Mouse (Mus musculus) megakaryocyte, embryonic 14.5 days (primary cell): ENCODE results near the gene Auts2. TPM values are rescaled to one million over a fixed set of nuclear protein-coding genes. Genes with fewer than 3 reads are reported as not detected.
A peak's percentile ranks its signal among the peaks of the same experiment; 100 is the strongest.

Experiments
- H3K27me3 ChIP-seq: replicated peaks from 2 replicates; pipeline ENCODE3; 2012; ENCODE audit warnings: inconsistent platforms
- H3K36me3 ChIP-seq: replicated peaks from 2 replicates; pipeline ENCODE3; 2012; ENCODE audit warnings: low read length, inconsistent platforms, mixed read lengths
- H3K4me1 ChIP-seq: 2 replicates; pipeline ENCODE4 v1.6.1; 2012; ENCODE audit warnings: inconsistent platforms
- H3K4me3 ChIP-seq: replicated peaks from 2 replicates; pipeline ENCODE3; 2012; ENCODE audit warnings: moderate library complexity, mild to moderate bottlenecking, inconsistent platforms
- H3K9me3 ChIP-seq: 2 replicates; pipeline ENCODE4 v1.6.1; 2012; ENCODE audit warnings: inconsistent platforms
- FLI1 ChIP-seq: IDR thresholded peaks from 2 replicates; pipeline ENCODE4 v1.6.1; 2012; ENCODE audit warnings: low read length, inconsistent platforms, mixed read lengths
- GATA1 ChIP-seq: IDR thresholded peaks from 3 replicates; pipeline ENCODE4 v1.6.1; 2012; ENCODE audit warnings: mixed read lengths, low read length, inconsistent platforms, borderline replicate concordance
- polyA plus RNA-seq: library from polyadenylated mRNA; stranded (reverse); fragments of >175 nt; gene quantifications from 2 replicates; pipeline ENCODE4 v1.2.3, GENCODE M21; 2012; ENCODE audit warnings: low replicate concordance; ENCODE audit not compliant: insufficient read depth

Gene Auts2
- polyA plus RNA-seq, 1 experiment: 4.0 TPM

DNA sequence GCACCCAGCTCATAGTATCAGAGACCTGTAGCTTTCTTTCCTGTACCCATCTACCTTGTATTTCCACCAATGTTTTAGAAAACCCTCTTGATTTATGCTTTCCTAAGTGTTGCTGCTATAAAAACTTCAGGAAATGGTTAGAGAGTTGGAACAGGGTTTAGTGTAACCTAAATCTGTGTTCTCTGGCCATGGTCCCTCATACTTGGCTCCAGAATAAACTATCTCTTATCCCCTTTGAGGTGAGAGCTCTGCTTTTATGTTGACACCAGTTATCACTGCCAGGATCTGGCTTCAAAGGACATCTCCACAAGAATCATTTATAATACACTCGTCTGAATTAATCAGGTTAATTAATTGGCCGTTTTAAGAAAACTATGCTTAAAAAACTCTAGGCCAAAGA, 714.5 kb downstream of the Auts2 start:
- TF ChIP-seq FLI1 (no peak), GATA1 (no peak)
- Histone ChIP-seq H3K4me1 (peaks cover 26% of the 10 kb centered on the region), H3K9me3 (peaks cover 13% of the 10 kb centered on the region; the same call in 1 of the 2 replicates), H3K36me3 (no peaks in the 10 kb centered on the region), H3K27me3 (peaks cover 12% of the 10 kb centered on the region), H3K4me3 (no peak overlapping the region)

DNA sequence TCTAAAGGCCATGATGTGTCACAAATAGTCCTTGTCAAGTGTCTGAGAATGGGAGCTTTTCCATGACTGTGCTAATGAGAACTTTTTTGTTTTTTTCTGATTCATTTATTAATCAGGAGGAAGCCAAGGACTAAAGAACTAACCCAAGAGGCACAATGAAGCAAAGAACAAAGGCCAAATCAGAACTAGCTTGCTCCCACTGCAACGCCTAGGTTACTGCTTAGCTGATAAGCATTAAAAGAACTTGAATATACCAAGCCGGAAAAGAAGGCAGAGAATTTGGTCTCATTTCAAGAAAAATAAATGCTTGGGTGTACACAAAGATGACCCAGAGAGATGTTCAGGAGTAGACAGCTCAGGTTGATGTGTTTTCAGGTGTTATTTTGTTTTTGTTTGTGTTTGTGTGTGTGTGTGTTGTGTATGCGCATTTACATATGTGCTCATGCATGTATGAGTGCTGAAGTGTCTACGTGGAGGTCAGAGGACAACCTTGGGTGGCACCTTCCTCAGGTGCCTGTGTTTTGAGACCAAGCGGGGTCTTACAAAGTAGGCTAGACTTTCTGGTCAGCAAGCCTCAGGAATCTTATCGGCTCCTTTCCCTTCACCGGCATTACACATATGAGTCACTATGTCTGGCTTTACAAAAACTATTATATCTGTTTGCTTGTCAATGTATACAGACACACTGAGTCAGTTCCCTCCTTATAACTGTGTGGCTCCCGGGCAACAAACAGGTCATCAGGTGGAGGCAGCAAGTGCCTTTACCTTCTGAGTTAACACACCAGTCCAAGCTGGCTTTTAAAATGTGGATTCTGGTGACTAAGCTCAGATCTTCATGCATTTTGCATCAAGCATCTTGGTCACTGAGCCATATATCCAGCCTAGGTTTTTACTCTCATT, 716.5 kb downstream of the Auts2 start:
- peaks cover 10% of the 10 kb centered on the region for H3K27me3 ChIP-seq
- no peaks in the 10 kb centered on the region for H3K36me3 ChIP-seq
- TF ChIP-seq GATA1 (no peak), FLI1 (no peak)
- H3K4me1 ChIP-seq: peaks cover 20% of the 10 kb centered on the region
- no peak overlapping the region for H3K4me3 ChIP-seq
- no peaks in the 10 kb centered on the region for H3K9me3 ChIP-seq

DNA sequence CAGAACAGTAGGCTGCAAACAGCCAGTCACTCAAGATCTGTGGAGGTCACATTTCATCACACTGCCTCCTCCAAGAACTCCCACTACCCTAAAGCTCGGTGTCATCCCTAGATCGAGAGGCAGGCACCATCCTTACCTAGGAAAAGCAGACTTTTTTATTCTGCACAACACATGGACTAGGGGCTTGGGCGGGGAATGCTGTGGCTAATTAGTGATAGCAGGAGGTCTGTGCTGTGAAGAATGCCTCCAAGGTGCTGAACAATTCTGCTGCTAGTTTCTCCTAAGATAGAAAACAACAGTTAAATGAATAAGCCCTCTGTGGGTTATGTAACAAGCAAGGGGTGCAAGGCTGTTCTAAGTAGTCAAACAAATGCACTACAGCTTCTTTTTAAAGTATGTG, 717.7 kb downstream of the Auts2 start:
- no peak for TF ChIP-seq FLI1
- no peak for TF ChIP-seq GATA1
- H3K4me1 ChIP-seq: peaks cover 20% of the 10 kb centered on the region
- H3K9me3 ChIP-seq: no peaks in the 10 kb centered on the region
- no peak overlapping the region for H3K4me3 ChIP-seq
- H3K36me3 ChIP-seq: no peaks in the 10 kb centered on the region
- H3K27me3 ChIP-seq: peaks cover 10% of the 10 kb centered on the region

DNA sequence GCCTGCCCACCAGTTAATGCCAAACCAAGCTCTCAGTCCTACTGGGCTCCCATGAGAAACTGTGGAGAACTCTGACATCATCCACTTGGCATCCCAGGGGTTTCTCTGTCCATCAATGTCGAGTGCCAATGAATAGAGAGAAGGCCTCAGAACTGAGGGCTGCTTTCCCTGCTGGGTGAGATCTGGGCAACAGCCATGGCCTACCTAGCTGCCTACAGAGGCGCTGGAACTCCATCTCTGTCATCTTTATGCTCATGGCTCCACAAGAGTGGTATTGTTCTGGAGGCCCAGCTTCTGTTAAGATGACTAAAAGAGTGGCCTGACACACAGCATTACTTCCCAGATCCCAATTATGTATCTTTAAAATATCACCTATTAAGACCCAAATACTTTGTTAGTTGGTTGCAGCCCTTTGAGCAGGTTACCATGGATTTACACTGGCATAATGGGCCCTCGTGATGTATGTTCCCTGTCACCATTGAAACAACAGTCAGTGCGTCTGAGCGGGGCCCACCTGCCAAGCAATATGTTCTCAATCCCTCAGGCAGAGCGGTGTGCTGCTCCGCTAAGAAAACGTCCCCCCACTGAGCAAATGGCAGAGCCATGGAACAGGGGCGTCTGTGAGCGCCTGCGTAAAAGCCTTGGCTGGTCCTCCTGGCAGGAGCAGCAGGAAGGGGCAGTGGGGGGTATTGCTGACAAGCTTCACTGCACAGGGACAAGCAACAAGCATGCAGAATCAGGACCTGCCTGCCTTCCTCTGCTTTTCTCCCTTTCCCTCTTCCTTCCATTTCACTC, 718.8 kb downstream of the Auts2 start:
- peaks cover 15% of the 10 kb centered on the region for H3K4me1 ChIP-seq
- no peaks in the 10 kb centered on the region for H3K9me3 ChIP-seq
- no peak overlapping the region for H3K4me3 ChIP-seq

DNA sequence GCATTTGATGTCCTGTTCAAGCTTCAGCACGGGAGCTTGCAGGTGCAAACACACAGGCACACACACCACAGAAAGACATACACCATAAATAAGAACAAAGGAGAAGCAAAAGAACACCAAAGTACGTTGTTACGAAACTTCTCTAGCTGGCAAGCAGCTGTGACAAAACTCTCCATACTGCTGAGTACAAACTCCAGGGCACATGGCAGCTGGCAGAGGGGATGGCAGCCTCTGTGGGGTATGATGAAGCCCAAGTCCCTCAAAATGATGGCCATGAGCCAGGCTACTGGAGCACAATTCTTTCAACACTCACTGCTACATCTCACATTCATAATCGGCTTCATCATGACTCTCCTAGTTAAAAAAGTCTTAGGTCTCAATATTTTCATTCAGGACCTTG, 721.7 kb downstream of the Auts2 start:
- no peaks in the 10 kb centered on the region for H3K36me3 ChIP-seq
- TF ChIP-seq FLI1 (no peak), GATA1 (no peak)
- H3K9me3 ChIP-seq: no peaks in the 10 kb centered on the region
- no peak overlapping the region for H3K4me3 ChIP-seq
- H3K27me3 ChIP-seq: peaks cover 10% of the 10 kb centered on the region
- H3K4me1 ChIP-seq: peaks cover 10% of the 10 kb centered on the region

More for the DNA sequence above, 718.8 kb downstream of the Auts2 start:
- Histone ChIP-seq H3K36me3 (no peaks in the 10 kb centered on the region), H3K27me3 (peaks cover 10% of the 10 kb centered on the region)
- TF ChIP-seq GATA1 (no peak), FLI1 (no peak)

DNA sequence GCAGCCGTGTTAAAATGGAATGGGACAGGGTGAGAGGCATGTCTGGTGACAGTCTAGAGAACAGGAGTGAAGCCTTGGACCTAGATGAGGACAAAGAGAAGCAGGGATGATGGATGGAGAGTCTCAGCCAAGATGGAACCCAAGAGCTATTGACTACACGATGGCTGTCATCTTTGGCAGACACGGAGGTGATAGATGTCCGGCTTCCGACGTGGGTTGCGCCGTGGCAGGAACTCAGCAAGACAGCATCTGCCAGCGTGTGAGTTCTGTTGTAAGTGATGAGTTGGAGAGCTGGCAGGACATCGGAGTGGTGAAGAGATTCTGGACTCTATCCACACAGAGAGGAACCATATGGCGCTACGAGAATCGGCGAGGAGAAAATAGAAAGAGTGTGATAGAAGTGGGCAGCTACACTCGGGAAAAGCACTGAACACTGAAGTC, 723.9 kb downstream of the Auts2 start:
- Histone ChIP-seq H3K36me3 (no peaks in the 10 kb centered on the region), H3K27me3 (peaks cover 5% of the 10 kb centered on the region), H3K9me3 (no peaks in the 10 kb centered on the region), H3K4me1 (peaks cover 20% of the 10 kb centered on the region), H3K4me3 (no peak overlapping the region)
- no peak for TF ChIP-seq FLI1
- TF ChIP-seq GATA1: no peak

DNA sequence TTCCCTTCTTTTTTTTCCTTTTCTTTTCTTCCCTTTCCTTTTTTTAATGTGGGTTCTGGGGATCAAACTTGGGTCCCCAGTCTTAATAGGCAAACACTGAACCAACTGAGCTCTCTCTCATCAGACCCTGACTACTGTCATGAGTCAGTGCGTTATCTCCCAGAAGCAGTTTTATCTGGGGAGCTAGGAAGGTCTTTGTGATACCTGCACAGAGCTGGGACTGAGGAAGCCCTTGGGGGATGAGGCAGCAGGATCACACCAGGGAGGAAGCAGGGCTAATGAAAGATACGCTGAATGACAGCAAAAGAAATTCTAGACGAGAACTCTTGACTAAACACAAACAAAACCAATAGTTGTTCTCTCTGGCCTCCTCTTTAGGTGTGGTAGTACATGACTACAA, 727.6 kb downstream of the Auts2 start:
- H3K4me1 ChIP-seq: peaks cover 49% of the 10 kb centered on the region
- no peaks in the 10 kb centered on the region for H3K9me3 ChIP-seq
- H3K36me3 ChIP-seq: no peaks in the 10 kb centered on the region
- H3K4me3 ChIP-seq: no peak overlapping the region
- TF ChIP-seq FLI1 (no peak), GATA1 (no peak)
- H3K27me3 ChIP-seq: no peaks in the 10 kb centered on the region

DNA sequence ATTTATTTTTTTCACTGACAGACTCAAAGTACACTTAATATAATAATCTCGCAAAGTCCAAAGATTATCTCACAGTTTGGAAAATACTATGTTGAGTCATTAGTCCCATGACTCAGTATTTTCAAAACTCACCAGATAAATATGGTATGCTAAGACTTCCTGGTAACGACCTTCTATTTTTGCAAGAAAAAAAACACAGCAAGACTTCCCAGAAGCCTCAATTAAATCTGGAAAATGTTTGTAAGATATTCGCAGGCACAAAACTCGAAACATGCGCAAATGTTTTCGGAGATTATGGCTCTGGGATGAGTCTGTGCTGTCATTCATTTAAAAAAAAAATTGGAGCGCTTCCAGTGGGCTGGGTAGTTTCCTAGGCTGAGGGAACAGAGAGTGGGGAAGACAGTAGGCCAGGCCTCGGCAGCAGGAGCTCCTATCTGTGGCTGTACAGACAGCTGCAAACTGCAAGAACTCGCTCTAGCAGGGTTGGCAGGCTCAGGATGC, 728.6 kb downstream of the Auts2 start:
- TF ChIP-seq GATA1 (no peak), FLI1 (no peak)
- Histone ChIP-seq H3K36me3 (no peaks in the 10 kb centered on the region), H3K9me3 (no peaks in the 10 kb centered on the region), H3K4me3 (peak overlapping the region; percentile 67), H3K4me1 (peaks cover 51% of the 10 kb centered on the region), H3K27me3 (no peaks in the 10 kb centered on the region)

DNA sequence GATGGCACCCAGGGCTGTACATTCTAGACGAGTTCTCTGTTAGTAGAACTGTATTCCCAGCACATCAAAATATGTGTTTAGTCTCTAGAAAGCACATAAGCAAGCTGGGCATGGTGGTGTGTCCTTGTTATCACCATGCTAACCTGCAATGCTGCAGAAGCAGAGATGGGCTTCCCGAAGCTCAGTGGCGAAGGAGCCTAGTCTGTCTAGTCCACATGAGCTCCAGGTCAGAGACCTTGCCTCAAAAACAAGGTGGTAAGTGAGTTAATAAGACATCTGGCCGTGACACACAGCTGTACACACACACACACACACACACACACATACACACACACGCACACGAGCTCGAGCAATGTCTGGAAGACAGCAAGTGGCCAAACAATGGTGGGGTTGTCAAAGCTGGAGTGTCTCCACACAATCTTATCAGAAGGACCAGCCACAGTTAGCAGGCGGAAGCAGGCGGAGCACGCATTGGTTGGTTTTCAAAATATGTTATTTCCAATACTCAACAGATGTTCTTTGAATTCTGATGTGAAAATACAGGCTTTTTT, 729.1 kb downstream of the Auts2 start:
- Histone ChIP-seq H3K36me3 (no peaks in the 10 kb centered on the region), H3K9me3 (no peaks in the 10 kb centered on the region), H3K4me1 (peaks cover 51% of the 10 kb centered on the region), H3K27me3 (no peaks in the 10 kb centered on the region), H3K4me3 (peak overlapping the region; percentile 75)
- no peak for TF ChIP-seq FLI1
- TF ChIP-seq GATA1: no peak
